Mouse (Mus musculus): Measurements from ENCODE around the gene Trpc6.

GRCm38 (mm10) chr9:8676607-8677006, 132.7 kb downstream of the Trpc6 start:
- peak; percentile 74 for TF ChIP-seq CTCF (IDR thresholded peaks at IDR 0.05; ENCODE audit: low read depth)
- TF ChIP-seq EP300 (optimal IDR thresholded peaks at IDR 0.05) = no peak
